Mouse (Mus musculus) hindbrain, embryonic 14.5 days (tissue): ENCODE results near the gene Adam23. TPM values are rescaled to one million over a fixed set of nuclear protein-coding genes. Genes with fewer than 3 reads are reported as not detected.

ENCODE experiments used
- ATAC-seq: fragments of 200-750 bp; cut with Nextera tagmentation; 2 replicates; pipeline ENCODE4 v1.8.0; 2017; ENCODE audit warnings: moderate number of reproducible peaks, mild to moderate bottlenecking, moderate TSS enrichment, moderate library complexity; ENCODE audit not compliant: low FRiP score
- DNase-seq: peaks from one replicate; pipeline ENCODE4 v3.0.0-alpha.2; 2015; ENCODE audit warnings: low spot score
- H3K27ac ChIP-seq: fragments of 300-500 bp; sonication (generic); 2 replicates; pipeline ENCODE4 v1.5.1; 2014; ENCODE audit warnings: mild to moderate bottlenecking, moderate library complexity
- H3K27me3 ChIP-seq: fragments of 300-500 bp; sonication (generic); 2 replicates; pipeline ENCODE4 v1.6.1; 2014; ENCODE audit warnings: mild to moderate bottlenecking, low read length, mixed read lengths; ENCODE audit not compliant: control insufficient read depth, insufficient read depth
- H3K36me3 ChIP-seq: fragments of 300-500 bp; sonication (generic); replicated peaks from 2 replicates; pipeline ENCODE4 v1.6.1; 2014; ENCODE audit not compliant: control insufficient read depth, insufficient read depth
- H3K4me1 ChIP-seq: fragments of 300-500 bp; sonication (generic); replicated peaks from 2 replicates; pipeline ENCODE4 v1.6.1; 2014; ENCODE audit warnings: antibody characterized with exemption, low read length, mixed read lengths; ENCODE audit not compliant: control insufficient read depth, insufficient read depth
- H3K4me2 ChIP-seq: fragments of 300-500 bp; sonication (generic); replicated peaks from 2 replicates; pipeline ENCODE4 v1.6.1; 2014; ENCODE audit warnings: mild to moderate bottlenecking, moderate library complexity
- H3K4me3 ChIP-seq: fragments of 300-500 bp; sonication (generic); replicated peaks from 2 replicates; pipeline ENCODE4 v1.5.1; 2014; ENCODE audit warnings: mild to moderate bottlenecking, low read length
- H3K9ac ChIP-seq: fragments of 300-500 bp; sonication (generic); 2 replicates; pipeline ENCODE4 v1.6.1; 2014
- H3K9me3 ChIP-seq: fragments of 300-500 bp; sonication (generic); 2 replicates; pipeline ENCODE4 v1.6.1; 2016; ENCODE audit warnings: low read length; ENCODE audit not compliant: control insufficient read depth
- WGBS: fragments of 180-500 bp; shearing (Covaris S2); extraction: QIAGEN DNeasy Blood & Tissue Kit; methylation state at CpG from one replicate; pipeline ENCODE4 v1.1.7; 2014; 5-methylcytosine and 5-hydroxymethylcytosine counted together
- polyA plus RNA-seq: library from polyadenylated mRNA; unstranded; fragments of >200 nt; fragmentation: Nextera tagmentation; extraction: Ambion mirVana; gene quantifications from 2 replicates; pipeline ENCODE4 v1.2.1, GENCODE M21; 2014

The Adam23 gene
- polyA plus RNA-seq, 1 experiment from 2014 or later, result 21.5 TPM

- Histone ChIP-seq H3K4me3 (no peak overlapping the region), H3K4me2 (no peak overlapping the region), H3K4me1 (no peaks in the 10 kb centered on the region), H3K9ac (no peak overlapping the region), H3K27ac (no peak overlapping the region), H3K27me3 (no peaks in the 10 kb centered on the region), H3K9me3 (no peaks in the 10 kb centered on the region), H3K36me3 (no peaks in the 10 kb centered on the region)
- DNase-seq, result no peak
- WGBS, result 87% methylated on average over 6 of the region's 6 CpGs
- ATAC-seq, result no peak
These were observed 14.2 kb downstream of the Adam23 start for GRCm38 (mm10) chr1:63459926-63460325.

GRCm38 (mm10) chr1:63464441-63464840, 18.8 kb downstream of the Adam23 start:
- Histone ChIP-seq H3K4me3 (no peak overlapping the region), H3K27me3 (no peaks in the 10 kb centered on the region), H3K9me3 (no peaks in the 10 kb centered on the region), H3K36me3 (no peaks in the 10 kb centered on the region), H3K4me1 (no peaks in the 10 kb centered on the region), H3K9ac (no peak overlapping the region), H3K27ac (no peak overlapping the region), H3K4me2 (no peak overlapping the region)
- ATAC-seq, result no peak
- WGBS, result 79% methylated on average over 1 of the region's 1 CpGs
- DNase-seq, result no peak

GRCm38 (mm10) chr1:63473272-63473671, 27.6 kb downstream of the Adam23 start:
- Histone ChIP-seq H3K27ac (no peak overlapping the region), H3K4me3 (no peak overlapping the region), H3K9ac (no peak overlapping the region), H3K36me3 (no peaks in the 10 kb centered on the region), H3K4me2 (no peak overlapping the region), H3K4me1 (peaks cover 6% of the 10 kb centered on the region; the same call in 1 of the 2 replicates), H3K27me3 (no peaks in the 10 kb centered on the region), H3K9me3 (no peaks in the 10 kb centered on the region)
- WGBS, result 68% methylated on average over 2 of the region's 2 CpGs
- no peak for ATAC-seq
- DNase-seq, result no peak

GRCm38 (mm10) chr1:63473696-63474095, 28.0 kb downstream of the Adam23 start:
- no peaks in the 10 kb centered on the region for H3K27me3 ChIP-seq
- no peak overlapping the region for H3K4me3 ChIP-seq
- DNase-seq (no peak), ATAC-seq (no peak)
- H3K9me3 ChIP-seq, result no peaks in the 10 kb centered on the region
- peaks cover 6% of the 10 kb centered on the region; the same call in 1 of the 2 replicates for H3K4me1 ChIP-seq
- H3K27ac ChIP-seq, result no peak overlapping the region
- H3K4me2 ChIP-seq, result no peak overlapping the region
- no peaks in the 10 kb centered on the region for H3K36me3 ChIP-seq
- WGBS, result 28% methylated on average over 8 of the region's 8 CpGs
- no peak overlapping the region for H3K9ac ChIP-seq

- no peak overlapping the region for H3K9ac ChIP-seq
- no peaks in the 10 kb centered on the region for H3K4me1 ChIP-seq
- DNase-seq, result no peak
- H3K4me3 ChIP-seq, result no peak overlapping the region
- 91% methylated on average over 5 of the region's 5 CpGs for WGBS
- H3K36me3 ChIP-seq, result no peaks in the 10 kb centered on the region
- H3K9me3 ChIP-seq, result no peaks in the 10 kb centered on the region
- no peak overlapping the region for H3K27ac ChIP-seq
- ATAC-seq, result no peak
- H3K4me2 ChIP-seq, result no peak overlapping the region
- no peaks in the 10 kb centered on the region for H3K27me3 ChIP-seq
These were observed 33.3 kb downstream of the Adam23 start for GRCm38 (mm10) chr1:63478946-63479345.

GRCm38 (mm10) chr1:63484646-63485045, 39.0 kb downstream of the Adam23 start:
- no peak for ATAC-seq
- Histone ChIP-seq H3K27me3 (no peaks in the 10 kb centered on the region), H3K4me3 (no peak overlapping the region), H3K9ac (no peak overlapping the region), H3K4me1 (no peaks in the 10 kb centered on the region), H3K27ac (no peak overlapping the region), H3K36me3 (0 out of 2 replicates have a peak, but pooled peaks cover 4% of the 10 kb centered on the region), H3K9me3 (no peaks in the 10 kb centered on the region), H3K4me2 (no peak overlapping the region)
- 92% methylated on average over 6 of the region's 6 CpGs for WGBS
- DNase-seq, result no peak

GRCm38 (mm10) chr1:63486646-63487045, 41.0 kb downstream of the Adam23 start:
- H3K9me3 ChIP-seq, result no peaks in the 10 kb centered on the region
- H3K36me3 ChIP-seq, result 0 out of 2 replicates have a peak, but pooled peaks cover 4% of the 10 kb centered on the region
- H3K9ac ChIP-seq, result no peak overlapping the region
- no peak for ATAC-seq
- no peaks in the 10 kb centered on the region for H3K27me3 ChIP-seq
- no peak overlapping the region for H3K4me2 ChIP-seq
- H3K4me1 ChIP-seq, result no peaks in the 10 kb centered on the region
- H3K4me3 ChIP-seq, result no peak overlapping the region
- no peak for DNase-seq
- WGBS, result 92% methylated on average over 2 of the region's 2 CpGs
- H3K27ac ChIP-seq, result no peak overlapping the region

GRCm38 (mm10) chr1:63491001-63491400, 45.3 kb downstream of the Adam23 start:
- Histone ChIP-seq H3K9me3 (no peaks in the 10 kb centered on the region), H3K4me3 (no peak overlapping the region), H3K36me3 (no peaks in the 10 kb centered on the region), H3K9ac (no peak overlapping the region), H3K4me2 (no peak overlapping the region), H3K4me1 (no peaks in the 10 kb centered on the region), H3K27ac (no peak overlapping the region), H3K27me3 (no peaks in the 10 kb centered on the region)
- no peak for DNase-seq
- no peak for ATAC-seq
- WGBS, result 51% methylated on average over 1 of the region's 1 CpGs

- H3K9ac ChIP-seq, result no peak overlapping the region
- WGBS, result 81% methylated on average over 5 of the region's 5 CpGs
- H3K4me1 ChIP-seq, result no peaks in the 10 kb centered on the region
- H3K27me3 ChIP-seq, result no peaks in the 10 kb centered on the region
- ATAC-seq, result no peak
- H3K9me3 ChIP-seq, result no peaks in the 10 kb centered on the region
- no peaks in the 10 kb centered on the region for H3K36me3 ChIP-seq
- H3K4me2 ChIP-seq, result no peak overlapping the region
- no peak overlapping the region for H3K4me3 ChIP-seq
- no peak overlapping the region for H3K27ac ChIP-seq
- DNase-seq, result no peak
These were observed 47.6 kb downstream of the Adam23 start for GRCm38 (mm10) chr1:63493325-63493724.

GRCm38 (mm10) chr1:63507386-63507785, 61.7 kb downstream of the Adam23 start:
- Histone ChIP-seq H3K27ac (no peak overlapping the region), H3K9me3 (no peaks in the 10 kb centered on the region), H3K4me3 (no peak overlapping the region), H3K36me3 (no peaks in the 10 kb centered on the region), H3K27me3 (no peaks in the 10 kb centered on the region), H3K4me1 (peaks cover 5% of the 10 kb centered on the region; the same call in 1 of the 2 replicates), H3K4me2 (no peak overlapping the region), H3K9ac (no peak overlapping the region)
- WGBS, result 77% methylated on average over 4 of the region's 4 CpGs
- no peak for ATAC-seq
- no peak for DNase-seq
